Mouse (Mus musculus) spleen, adult 2 months (tissue): ENCODE measurements around the gene Aoc1.

ENCODE experiments used
- CTCF ChIP-seq: fragments of 200-500 bp; IDR thresholded peaks from 2 replicates; pipeline ENCODE4 v1.5.1; 2011; ENCODE audit warnings: mild to moderate bottlenecking, inconsistent platforms; ENCODE audit not compliant: insufficient read depth, insufficient read length, insufficient replicate concordance; ENCODE audit errors: extremely low read depth
- POLR2A ChIP-seq: fragments of 200-500 bp; IDR thresholded peaks from 2 replicates; pipeline ENCODE4 v1.6.1; 2011; ENCODE audit warnings: low read depth, low read length, inconsistent platforms

- no peak for TF ChIP-seq CTCF
- no peak for TF ChIP-seq POLR2A
Observed at GRCm38 (mm10) chr6:48895941-48896340, 23.2 kb downstream of the Aoc1 start.
